Mouse (Mus musculus) megakaryocyte, embryonic 14.5 days (primary cell): Measurements from ENCODE around the gene Myo5a. TPM values are rescaled to one million over a fixed set of nuclear protein-coding genes. Genes with fewer than 3 reads are reported as not detected.

Source experiments
- H3K27me3 ChIP-seq: replicated peaks from 2 replicates; pipeline ENCODE3; 2012; ENCODE audit warnings: inconsistent platforms
- H3K36me3 ChIP-seq: replicated peaks from 2 replicates; pipeline ENCODE3; 2012; ENCODE audit warnings: low read length, inconsistent platforms, mixed read lengths
- H3K4me1 ChIP-seq: 2 replicates; pipeline ENCODE4 v1.6.1; 2012; ENCODE audit warnings: inconsistent platforms
- H3K4me3 ChIP-seq: replicated peaks from 2 replicates; pipeline ENCODE3; 2012; ENCODE audit warnings: moderate library complexity, mild to moderate bottlenecking, inconsistent platforms
- H3K9me3 ChIP-seq: 2 replicates; pipeline ENCODE4 v1.6.1; 2012; ENCODE audit warnings: inconsistent platforms
- FLI1 ChIP-seq: IDR thresholded peaks from 2 replicates; pipeline ENCODE4 v1.6.1; 2012; ENCODE audit warnings: low read length, inconsistent platforms, mixed read lengths
- GATA1 ChIP-seq: IDR thresholded peaks from 3 replicates; pipeline ENCODE4 v1.6.1; 2012; ENCODE audit warnings: mixed read lengths, low read length, inconsistent platforms, borderline replicate concordance
- polyA plus RNA-seq: library from polyadenylated mRNA; stranded (reverse); fragments of >175 nt; gene quantifications from 2 replicates; pipeline ENCODE4 v1.2.3, GENCODE M21; 2012; ENCODE audit warnings: low replicate concordance; ENCODE audit not compliant: insufficient read depth

Myo5a gene
- polyA plus RNA-seq, 1 experiment, result 10.7 TPM

DNA sequence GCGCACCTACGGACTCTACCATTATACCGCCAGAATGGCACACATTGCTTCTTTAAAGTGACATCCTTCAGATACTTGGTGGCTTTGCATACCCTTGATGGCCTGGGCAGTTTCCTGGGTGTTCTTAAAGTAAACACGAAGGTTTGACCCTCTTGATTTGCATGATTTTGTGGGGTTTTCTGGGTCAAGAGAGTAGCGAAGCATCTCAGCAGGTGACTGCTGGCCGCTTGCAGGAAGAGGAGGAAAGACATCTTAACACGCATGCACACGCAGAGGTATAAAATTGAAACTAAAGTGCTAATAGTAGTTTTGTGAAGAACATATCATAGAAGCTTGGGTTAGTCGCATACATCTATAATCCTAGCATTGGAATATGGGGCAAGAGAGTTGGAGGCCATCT lies 28.1 kb downstream of the Myo5a start:
- Histone ChIP-seq H3K27me3 (no peaks in the 10 kb centered on the region), H3K4me3 (no peak overlapping the region), H3K4me1 (peaks cover 38% of the 10 kb centered on the region), H3K36me3 (peaks cover 6% of the 10 kb centered on the region), H3K9me3 (no peaks in the 10 kb centered on the region)
- TF ChIP-seq FLI1, result no peak
- TF ChIP-seq GATA1, result no peak

DNA sequence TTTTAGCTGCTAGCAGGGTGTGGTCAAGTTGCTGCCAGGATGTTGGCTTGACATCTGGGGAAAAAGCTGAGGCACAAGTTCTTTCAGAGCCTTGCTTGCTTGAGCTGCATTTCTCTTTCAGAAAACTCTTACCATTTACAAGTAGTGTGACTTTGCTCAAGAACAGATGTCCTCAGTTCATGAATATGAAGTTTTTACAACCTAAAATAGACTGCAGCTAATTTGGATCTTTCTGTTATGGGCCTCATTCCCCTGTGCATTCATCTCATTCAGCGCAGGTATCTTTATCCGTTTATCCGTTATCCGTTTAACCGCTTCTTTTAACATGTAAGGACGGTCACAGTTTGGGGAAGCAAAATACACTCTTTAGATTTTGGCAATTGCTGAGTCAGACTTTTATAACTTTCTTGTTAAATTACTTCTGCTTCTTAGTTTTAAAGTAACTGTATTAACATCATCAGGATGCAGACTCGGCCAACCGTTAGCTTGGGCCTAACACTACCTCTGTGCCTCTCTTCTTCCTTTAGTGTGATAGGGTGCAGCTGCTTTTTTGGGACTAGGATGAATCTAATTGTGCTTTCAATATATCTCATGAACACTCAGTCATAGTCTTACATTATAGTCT lies 29.5 kb downstream of the Myo5a start:
- H3K9me3 ChIP-seq, result no peaks in the 10 kb centered on the region
- peaks cover 38% of the 10 kb centered on the region for H3K4me1 ChIP-seq
- H3K4me3 ChIP-seq, result no peak overlapping the region
- H3K27me3 ChIP-seq, result no peaks in the 10 kb centered on the region
- peaks cover 6% of the 10 kb centered on the region for H3K36me3 ChIP-seq
- no peak for TF ChIP-seq FLI1
- no peak for TF ChIP-seq GATA1

DNA sequence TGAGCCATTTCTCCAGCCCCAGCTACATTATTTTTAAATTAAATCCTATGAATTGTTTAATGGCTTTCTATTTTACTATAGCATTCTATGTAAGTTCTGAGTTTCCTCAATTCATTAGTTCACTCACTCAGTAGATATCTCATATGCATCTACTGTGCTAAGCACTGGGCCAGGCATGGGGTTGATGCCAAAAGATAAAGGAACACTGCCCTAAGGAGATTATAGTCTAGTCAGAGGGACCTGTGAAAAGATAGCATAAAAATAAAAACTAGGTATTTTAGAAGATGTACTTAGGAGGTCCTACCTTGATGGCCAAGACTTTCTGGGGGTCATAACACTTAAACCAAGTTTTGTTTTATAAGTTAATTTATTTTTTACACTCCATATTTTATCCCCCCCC lies 31.3 kb downstream of the Myo5a start:
- Histone ChIP-seq H3K27me3 (no peaks in the 10 kb centered on the region), H3K36me3 (peaks cover 6% of the 10 kb centered on the region), H3K4me1 (peaks cover 32% of the 10 kb centered on the region), H3K9me3 (no peaks in the 10 kb centered on the region), H3K4me3 (no peak overlapping the region)
- TF ChIP-seq FLI1, result no peak
- TF ChIP-seq GATA1, result no peak

DNA sequence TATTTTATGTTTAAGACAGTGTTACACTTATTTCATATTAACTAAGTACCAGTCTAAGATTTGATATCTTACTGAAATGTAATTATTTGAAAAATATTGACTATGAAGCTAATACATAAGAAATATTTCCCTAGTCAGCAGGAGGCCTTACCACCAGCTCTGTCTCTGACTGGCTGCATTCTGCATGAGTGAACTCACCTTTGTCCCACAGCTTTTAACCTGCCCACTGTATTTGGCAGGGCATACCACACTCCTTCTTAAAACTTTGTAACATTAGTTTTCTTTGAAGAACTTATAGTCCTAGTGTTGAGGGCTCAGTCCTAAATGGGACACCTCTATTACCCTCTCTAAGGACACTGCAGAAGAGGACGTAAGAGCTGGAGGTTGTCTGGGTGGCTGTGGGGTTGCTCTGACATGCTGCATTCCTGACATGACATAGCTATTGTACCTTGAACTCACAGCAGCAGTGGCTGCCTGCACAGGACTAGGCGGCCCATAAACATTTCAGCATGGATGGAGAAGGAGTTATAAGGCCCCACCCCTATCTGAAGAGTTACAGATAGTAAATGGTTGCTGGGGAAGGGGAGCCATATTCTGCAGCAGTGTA lies 45.9 kb downstream of the Myo5a start:
- H3K4me1 ChIP-seq, result peaks cover 4% of the 10 kb centered on the region; the same call in 1 of the 2 replicates
- TF ChIP-seq FLI1 (no peak), GATA1 (no peak)
- H3K9me3 ChIP-seq, result no peaks in the 10 kb centered on the region
- H3K36me3 ChIP-seq, result peaks cover 31% of the 10 kb centered on the region
- H3K27me3 ChIP-seq, result no peaks in the 10 kb centered on the region
- no peak overlapping the region for H3K4me3 ChIP-seq

DNA sequence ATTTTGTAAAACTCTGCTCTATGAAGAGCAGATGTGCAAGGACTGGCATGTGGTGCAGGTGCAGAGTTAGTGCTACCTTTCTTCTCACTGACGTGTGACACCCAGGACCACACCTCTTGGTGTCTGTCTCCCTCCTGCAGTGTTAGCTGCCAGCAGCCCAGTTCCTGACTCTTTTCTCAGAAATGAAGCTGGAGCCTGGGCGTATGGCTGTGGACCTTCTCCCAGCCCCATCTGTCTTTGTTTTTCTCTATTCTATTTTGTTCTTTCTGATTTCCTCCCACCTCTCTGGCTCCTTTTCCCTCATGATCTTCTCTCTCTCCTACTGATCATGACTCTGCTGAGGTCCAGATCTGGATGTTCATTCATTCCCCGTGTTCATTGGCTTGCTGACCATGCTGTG lies 50.3 kb downstream of the Myo5a start:
- Histone ChIP-seq H3K4me1 (peaks cover 11% of the 10 kb centered on the region), H3K4me3 (no peak overlapping the region), H3K27me3 (no peaks in the 10 kb centered on the region), H3K36me3 (peaks cover 40% of the 10 kb centered on the region), H3K9me3 (no peaks in the 10 kb centered on the region)
- no peak for TF ChIP-seq FLI1
- no peak for TF ChIP-seq GATA1

DNA sequence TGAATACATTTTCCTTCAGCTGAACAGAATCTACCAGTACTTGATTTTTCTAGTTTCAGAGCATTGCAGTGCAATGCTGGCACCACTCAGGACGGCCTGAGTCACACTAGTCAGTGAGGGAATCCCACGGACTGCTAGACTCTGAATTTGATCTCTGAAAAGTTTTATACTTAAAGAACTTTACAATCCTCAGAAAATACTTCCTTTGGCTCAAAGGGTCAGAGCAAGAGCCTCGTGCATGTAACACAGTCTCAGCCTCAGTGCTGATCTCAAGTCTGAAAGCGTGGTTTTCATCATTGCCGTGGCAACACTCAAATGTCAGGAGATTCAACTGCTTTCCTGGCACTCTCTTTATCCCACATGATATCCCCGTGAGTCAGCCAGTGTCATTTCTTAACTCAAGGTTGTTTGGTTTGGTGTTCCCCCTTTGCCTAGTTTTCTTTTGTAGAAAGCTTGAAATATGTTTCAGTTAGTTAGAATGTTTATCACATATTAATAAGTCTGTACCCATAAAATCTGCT lies 53.4 kb downstream of the Myo5a start:
- H3K27me3 ChIP-seq, result no peaks in the 10 kb centered on the region
- H3K4me3 ChIP-seq, result no peak overlapping the region
- peaks cover 54% of the 10 kb centered on the region for H3K36me3 ChIP-seq
- no peak for TF ChIP-seq FLI1
- TF ChIP-seq GATA1, result no peak
- no peaks in the 10 kb centered on the region for H3K9me3 ChIP-seq
- H3K4me1 ChIP-seq, result peaks cover 11% of the 10 kb centered on the region

DNA sequence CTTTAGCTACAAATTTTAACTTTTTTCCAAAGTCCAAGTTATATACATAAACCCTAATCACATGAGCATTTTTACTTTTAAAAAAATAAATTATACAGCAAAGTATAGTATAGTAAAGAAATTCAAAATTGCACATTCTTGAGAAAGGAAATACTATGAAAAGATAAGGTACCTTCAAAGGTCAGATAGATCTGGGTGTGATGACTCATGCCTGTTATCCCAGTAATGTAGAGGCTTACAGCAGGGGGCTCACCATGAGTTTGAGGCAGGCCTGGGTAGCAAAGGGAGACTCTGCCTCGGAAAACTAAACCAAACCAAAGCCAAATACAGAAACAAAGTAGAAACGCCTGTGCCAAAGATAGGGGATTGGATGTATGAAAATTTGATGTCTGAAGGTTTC lies 59.7 kb downstream of the Myo5a start:
- TF ChIP-seq GATA1 (no peak), FLI1 (no peak)

DNA sequence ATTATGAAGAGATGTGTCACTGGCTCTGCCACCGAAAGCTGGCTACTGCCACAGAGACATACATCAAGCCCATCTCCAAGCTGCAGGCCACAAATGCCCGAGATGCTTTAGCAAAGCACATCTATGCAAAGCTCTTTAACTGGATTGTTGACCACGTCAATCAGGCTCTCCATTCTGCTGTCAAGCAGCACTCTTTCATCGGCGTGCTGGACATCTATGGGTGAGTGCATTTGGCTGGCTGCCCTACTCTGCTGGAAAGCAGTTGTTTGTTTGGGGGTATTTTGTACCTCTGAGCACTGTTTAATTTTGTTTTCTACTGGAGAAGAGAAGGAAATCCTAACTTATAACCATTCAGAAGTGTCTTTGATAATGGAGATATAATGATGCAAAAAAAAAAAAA lies 76.1 kb downstream of the Myo5a start:
- H3K4me1 ChIP-seq, result no peaks in the 10 kb centered on the region
- no peaks in the 10 kb centered on the region for H3K9me3 ChIP-seq
- no peaks in the 10 kb centered on the region for H3K27me3 ChIP-seq
- TF ChIP-seq FLI1 (no peak), GATA1 (no peak)
- no peak overlapping the region for H3K4me3 ChIP-seq
- H3K36me3 ChIP-seq, result peaks cover 70% of the 10 kb centered on the region

More for the DNA sequence above, 59.7 kb downstream of the Myo5a start:
- H3K4me1 ChIP-seq, result peaks cover 13% of the 10 kb centered on the region
- no peak overlapping the region for H3K4me3 ChIP-seq
- H3K36me3 ChIP-seq, result peaks cover 69% of the 10 kb centered on the region
- H3K9me3 ChIP-seq, result no peaks in the 10 kb centered on the region
- no peaks in the 10 kb centered on the region for H3K27me3 ChIP-seq

DNA sequence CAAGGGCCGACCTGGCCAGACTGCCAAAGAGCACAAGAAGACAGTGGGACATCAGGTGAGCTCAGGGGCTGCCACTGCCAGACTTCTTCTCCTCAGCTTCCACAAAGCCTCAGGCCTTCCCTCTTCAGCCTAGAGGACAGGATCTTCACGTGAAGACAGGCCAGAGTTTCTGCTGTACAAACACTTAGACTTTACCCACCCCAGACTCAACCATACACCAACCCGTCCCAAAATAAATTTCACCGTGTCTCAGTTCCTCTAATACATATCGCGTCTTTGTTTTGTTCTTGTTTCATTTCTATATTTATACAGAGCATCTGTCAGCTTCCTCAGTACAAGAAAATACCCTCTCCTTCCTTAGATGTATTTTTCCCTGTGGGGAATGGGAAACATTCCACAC lies 89.7 kb downstream of the Myo5a start:
- no peaks in the 10 kb centered on the region for H3K27me3 ChIP-seq
- H3K4me1 ChIP-seq, result 0 out of 2 replicates have a peak, but pooled peaks cover 6% of the 10 kb centered on the region
- H3K9me3 ChIP-seq, result no peaks in the 10 kb centered on the region
- TF ChIP-seq GATA1 (no peak), FLI1 (no peak)
- no peak overlapping the region for H3K4me3 ChIP-seq
- H3K36me3 ChIP-seq, result peaks cover 59% of the 10 kb centered on the region

DNA sequence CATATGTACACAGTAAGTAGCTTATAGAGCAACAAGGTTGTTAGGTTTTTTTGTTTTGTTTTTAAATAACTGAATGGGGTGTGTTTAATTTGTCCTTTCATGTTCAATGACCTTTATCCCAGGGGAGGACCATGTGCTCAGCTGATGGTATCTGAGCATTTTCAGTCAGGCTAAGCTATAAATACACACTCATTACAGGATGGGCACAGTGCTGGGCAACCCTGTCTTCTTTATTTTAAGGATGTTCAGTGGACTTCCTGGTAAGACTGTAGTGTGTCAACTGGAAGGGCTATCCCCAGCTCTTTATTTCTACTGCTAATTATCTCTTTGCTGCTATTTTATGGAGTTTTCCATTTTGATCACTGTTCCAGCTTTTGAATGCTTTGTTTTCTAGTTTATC lies 92.8 kb downstream of the Myo5a start:
- Histone ChIP-seq H3K27me3 (no peaks in the 10 kb centered on the region), H3K4me1 (0 out of 2 replicates have a peak, but pooled peaks cover 6% of the 10 kb centered on the region), H3K9me3 (no peaks in the 10 kb centered on the region), H3K36me3 (peaks cover 64% of the 10 kb centered on the region), H3K4me3 (no peak overlapping the region)
- TF ChIP-seq GATA1, result no peak
- TF ChIP-seq FLI1, result no peak
